Mouse (Mus musculus) lung, embryonic 14.5 days (tissue): ENCODE results near the gene Nsmf. TPM values are rescaled to one million over a fixed set of nuclear protein-coding genes. Genes with fewer than 3 reads are reported as not detected.

Experiments used
- ATAC-seq: fragments of 200-750 bp; cut with Nextera tagmentation; 2 replicates; pipeline ENCODE4 v1.8.0; 2017; ENCODE audit warnings: mild to moderate bottlenecking, moderate TSS enrichment, moderate library complexity; ENCODE audit not compliant: insufficient read depth
- DNase-seq: peaks from one replicate; pipeline ENCODE4 v3.0.0-alpha.2; 2015
- H3K27ac ChIP-seq: fragments of 300-500 bp; sonication (generic); 2 replicates; pipeline ENCODE4 v1.5.1; 2014; ENCODE audit warnings: low read depth, mild to moderate bottlenecking, moderate library complexity
- H3K27me3 ChIP-seq: fragments of 300-500 bp; sonication (generic); 2 replicates; pipeline ENCODE4 v1.6.1; 2014; ENCODE audit warnings: low read length, control low read depth; ENCODE audit not compliant: insufficient read depth
- H3K36me3 ChIP-seq: fragments of 300-500 bp; sonication (generic); 2 replicates; pipeline ENCODE4 v1.6.1; 2014; ENCODE audit warnings: control low read depth; ENCODE audit not compliant: insufficient read depth
- H3K4me1 ChIP-seq: fragments of 300-500 bp; sonication (generic); 2 replicates; pipeline ENCODE4 v1.6.1; 2014; ENCODE audit warnings: antibody characterized with exemption, control low read depth; ENCODE audit not compliant: insufficient read depth
- H3K4me2 ChIP-seq: fragments of 300-500 bp; sonication (generic); 2 replicates; pipeline ENCODE4 v1.6.1; 2014; ENCODE audit warnings: mild to moderate bottlenecking
- H3K4me3 ChIP-seq: fragments of 300-500 bp; sonication (generic); 2 replicates; pipeline ENCODE4 v1.5.1; 2014; ENCODE audit warnings: low read depth, low read length
- H3K9ac ChIP-seq: fragments of 300-500 bp; sonication (generic); 2 replicates; pipeline ENCODE4 v1.6.1; 2014
- H3K9me3 ChIP-seq: fragments of 300-500 bp; sonication (generic); 2 replicates; pipeline ENCODE4 v1.6.1; 2016; ENCODE audit warnings: low read depth, low read length, control low read depth
- CTCF ChIP-seq: IDR thresholded peaks from 2 replicates; pipeline ENCODE4 v1.5.1; 2016; ENCODE audit warnings: antibody characterized with exemption, low read depth
- WGBS: fragments of 180-500 bp; shearing (Covaris S2); extraction: QIAGEN DNeasy Blood & Tissue Kit; methylation state at CpG from one replicate; pipeline ENCODE4 v1.1.7; 2014; 5-methylcytosine and 5-hydroxymethylcytosine counted together
- polyA plus RNA-seq: library from polyadenylated mRNA; unstranded; fragments of >200 nt; fragmentation: Nextera tagmentation; extraction: Ambion mirVana; gene quantifications from 2 replicates; pipeline ENCODE4 v1.2.1, GENCODE M21; 2014

Gene Nsmf
- polyA plus RNA-seq, 1 experiment from 2014 or later, result 67.8 TPM

- Histone ChIP-seq H3K27me3 (no peaks in the 10 kb centered on the region), H3K9ac (no peak overlapping the region), H3K9me3 (no peaks in the 10 kb centered on the region), H3K4me3 (no peak overlapping the region), H3K4me1 (no peaks in the 10 kb centered on the region), H3K27ac (no peak overlapping the region), H3K36me3 (peaks cover 26% of the 10 kb centered on the region), H3K4me2 (no peak overlapping the region)
- ATAC-seq, result no peak
- 86% methylated on average over 1 of the region's 1 CpGs for WGBS
- no peak for TF ChIP-seq CTCF
- DNase-seq, result no peak
Observed at GRCm38 (mm10) chr2:25064285-25064684, 10.1 kb downstream of the Nsmf start.

DNA sequence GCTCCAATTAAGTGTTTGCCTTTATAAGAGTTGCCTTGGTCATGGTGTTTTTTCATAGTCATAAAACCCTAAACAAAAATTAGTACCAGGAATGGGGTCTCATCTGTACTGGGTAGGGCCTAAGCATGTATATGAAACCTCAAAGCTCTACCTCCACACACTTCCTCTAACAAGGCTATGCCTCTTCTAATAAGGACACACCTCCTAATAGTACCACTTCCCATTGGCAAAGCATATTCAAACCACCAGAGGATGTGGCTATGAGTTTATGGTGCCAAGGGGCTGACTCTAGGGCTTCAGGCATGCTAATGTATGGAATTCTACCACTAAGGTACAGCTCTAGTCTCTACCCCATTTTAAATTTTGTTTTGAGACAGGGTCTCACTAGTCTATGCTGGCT is 11.4 kb downstream of the Nsmf start:
- DNase-seq (no peak), ATAC-seq (no peak)
- H3K9ac ChIP-seq, result no peak overlapping the region
- H3K4me3 ChIP-seq, result no peak overlapping the region
- no peaks in the 10 kb centered on the region for H3K27me3 ChIP-seq
- H3K36me3 ChIP-seq, result peaks cover 16% of the 10 kb centered on the region
- no peaks in the 10 kb centered on the region for H3K9me3 ChIP-seq
- TF ChIP-seq CTCF, result no peak
- no peak overlapping the region for H3K27ac ChIP-seq
- H3K4me1 ChIP-seq, result no peaks in the 10 kb centered on the region
- no peak overlapping the region for H3K4me2 ChIP-seq

- no peak overlapping the region for H3K9ac ChIP-seq
- H3K9me3 ChIP-seq, result no peaks in the 10 kb centered on the region
- WGBS, result 82% methylated on average over 4 of the region's 4 CpGs
- no peak overlapping the region for H3K4me2 ChIP-seq
- H3K27me3 ChIP-seq, result no peaks in the 10 kb centered on the region
- H3K36me3 ChIP-seq, result peaks cover 9% of the 10 kb centered on the region
- H3K4me3 ChIP-seq, result no peak overlapping the region
- H3K27ac ChIP-seq, result no peak overlapping the region
- no peaks in the 10 kb centered on the region for H3K4me1 ChIP-seq
- no peak for ATAC-seq
- no peak for DNase-seq
- TF ChIP-seq CTCF, result no peak
Observed at GRCm38 (mm10) chr2:25066552-25066951, 12.4 kb downstream of the Nsmf start.

- ATAC-seq (no peak), DNase-seq (no peak)
- no peaks in the 10 kb centered on the region for H3K4me1 ChIP-seq
- no peaks in the 10 kb centered on the region for H3K27me3 ChIP-seq
- no peak overlapping the region for H3K4me2 ChIP-seq
- no peaks in the 10 kb centered on the region for H3K9me3 ChIP-seq
- TF ChIP-seq CTCF, result no peak
- no peak overlapping the region for H3K4me3 ChIP-seq
- WGBS, result 71% methylated on average over 4 of the region's 4 CpGs
- no peak overlapping the region for H3K9ac ChIP-seq
- no peaks in the 10 kb centered on the region for H3K36me3 ChIP-seq
- H3K27ac ChIP-seq, result no peak overlapping the region
Observed at GRCm38 (mm10) chr2:25069537-25069936, 15.4 kb downstream of the Nsmf start.

DNA sequence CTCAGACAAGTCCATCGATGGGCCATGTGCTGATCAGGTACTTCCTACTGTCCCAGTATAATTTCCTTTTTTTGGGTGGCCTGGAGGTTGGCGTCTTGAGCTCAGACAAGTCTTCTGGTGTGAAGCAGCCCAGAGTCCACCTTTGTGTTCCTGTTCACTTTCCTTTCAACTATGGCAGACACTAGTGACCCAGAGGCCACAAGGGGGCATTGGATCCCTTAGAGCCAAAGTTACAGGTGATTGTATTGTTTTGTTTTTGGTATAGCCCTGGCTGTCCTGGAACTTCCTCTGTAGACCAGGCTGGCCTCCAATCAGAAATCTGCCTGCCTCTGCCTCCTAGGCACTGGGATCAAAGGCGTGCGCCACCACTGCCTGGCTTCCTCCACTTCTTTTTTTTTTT is 18.2 kb downstream of the Nsmf start:
- no peak for ATAC-seq

DNA sequence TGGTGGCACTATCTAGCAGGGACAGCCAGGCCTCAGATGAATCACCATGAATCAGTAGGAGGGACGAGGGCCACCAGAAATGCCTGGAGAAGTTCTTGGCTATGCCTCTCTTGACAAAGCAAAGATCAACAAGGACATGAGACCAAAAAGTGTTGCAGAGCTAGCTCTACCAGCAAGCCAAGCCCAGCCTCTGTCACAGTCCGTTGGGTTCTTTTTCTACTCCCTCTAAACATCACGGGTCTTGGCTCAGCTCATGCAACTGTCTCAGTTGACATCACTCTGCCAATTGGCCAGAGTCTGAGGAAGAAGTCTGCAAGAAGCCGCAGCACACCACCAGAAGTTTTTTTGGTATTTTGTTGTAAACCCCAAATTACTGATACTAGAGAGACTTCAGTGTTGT is 21.4 kb downstream of the Nsmf start:
- WGBS, result 59% methylated on average over 4 of the region's 4 CpGs
- no peak for TF ChIP-seq CTCF
- DNase-seq (no peak), ATAC-seq (no peak)
- H3K9me3 ChIP-seq, result no peaks in the 10 kb centered on the region
- no peak overlapping the region for H3K27ac ChIP-seq
- no peaks in the 10 kb centered on the region for H3K36me3 ChIP-seq
- H3K4me3 ChIP-seq, result no peak overlapping the region
- no peak overlapping the region for H3K9ac ChIP-seq
- H3K27me3 ChIP-seq, result no peaks in the 10 kb centered on the region
- no peaks in the 10 kb centered on the region for H3K4me1 ChIP-seq
- no peak overlapping the region for H3K4me2 ChIP-seq

More for the DNA sequence above, 18.2 kb downstream of the Nsmf start:
- Histone ChIP-seq H3K27me3 (no peaks in the 10 kb centered on the region), H3K9ac (no peak overlapping the region), H3K36me3 (no peaks in the 10 kb centered on the region), H3K4me1 (no peaks in the 10 kb centered on the region), H3K4me2 (no peak overlapping the region), H3K27ac (no peak overlapping the region), H3K4me3 (no peak overlapping the region), H3K9me3 (no peaks in the 10 kb centered on the region)
- no peak for DNase-seq
- peak; percentile 17; the same call in 1 of the 2 replicates for TF ChIP-seq CTCF
- WGBS, result 84% methylated on average over 4 of the region's 4 CpGs

DNA sequence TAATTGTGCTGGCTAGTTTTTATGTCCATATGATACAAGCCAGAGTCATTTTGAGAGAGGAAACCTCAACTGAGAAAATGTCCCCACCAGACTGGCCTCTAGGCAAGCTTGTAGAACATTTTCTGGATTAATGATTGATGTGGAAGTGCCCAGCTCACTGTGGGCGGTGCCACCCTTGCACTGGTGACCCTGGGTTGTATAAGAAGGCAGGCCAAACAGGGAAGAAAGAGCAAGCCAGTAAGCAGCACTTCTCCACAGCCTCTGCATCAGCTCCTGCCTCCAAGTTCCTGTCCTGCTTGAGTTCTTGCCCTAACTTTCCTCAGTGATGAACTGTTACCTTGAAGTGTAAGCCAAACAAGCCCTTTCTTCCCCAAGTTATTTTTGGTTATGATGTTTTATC is 24.8 kb downstream of the Nsmf start:
- 60% methylated on average over 1 of the region's 1 CpGs for WGBS
- Histone ChIP-seq H3K27ac (no peak overlapping the region), H3K4me3 (no peak overlapping the region), H3K4me2 (no peak overlapping the region), H3K4me1 (no peaks in the 10 kb centered on the region), H3K9me3 (no peaks in the 10 kb centered on the region), H3K27me3 (no peaks in the 10 kb centered on the region), H3K36me3 (no peaks in the 10 kb centered on the region), H3K9ac (no peak overlapping the region)
- no peak for TF ChIP-seq CTCF
- no peak for ATAC-seq
- DNase-seq, result no peak

- ATAC-seq (no peak), DNase-seq (no peak)
- Histone ChIP-seq H3K4me2 (no peak within 1 kb of the TSS), H3K9ac (no peak within 1 kb of the TSS), H3K27me3 (no peaks in the 10 kb centered on the region), H3K27ac (no peak within 1 kb of the TSS), H3K9me3 (no peaks in the 10 kb centered on the region), H3K4me3 (no peak within 1 kb of the TSS), H3K36me3 (no peaks in the 10 kb centered on the region), H3K4me1 (no peaks in the 10 kb centered on the region)
- WGBS, result 47% methylated on average over 5 of the region's 5 CpGs
- no peak for TF ChIP-seq CTCF
Observed at GRCm38 (mm10) chr2:25080076-25080475, 25.9 kb downstream of the Nsmf start, which contains the start of gene Entpd8. Entpd8 (plus strand) TSS chr2:25080304.
